Mouse (Mus musculus) embryonic facial prominence, embryonic 11.5 days (tissue): ENCODE measurements around the gene Bcl2l12. TPM values are rescaled to one million over a fixed set of nuclear protein-coding genes. Genes with fewer than 3 reads are reported as not detected.

Experiments used
- ATAC-seq: fragments of 200-750 bp; cut with Nextera tagmentation; replicated peaks from 2 replicates; pipeline ENCODE4 v1.8.0; 2017; ENCODE audit warnings: low read depth; ENCODE audit not compliant: insufficient number of reproducible peaks, low FRiP score, low TSS enrichment
- DNase-seq: peaks from one replicate; pipeline ENCODE4 v3.0.0-alpha.2; 2015; ENCODE audit warnings: low spot score
- H3K27ac ChIP-seq: fragments of 300-500 bp; sonication (generic); replicated peaks from 2 replicates; pipeline ENCODE4 v1.5.1; 2014; ENCODE audit warnings: mild to moderate bottlenecking, low read depth, low read length, control low read depth
- H3K27me3 ChIP-seq: fragments of 300-500 bp; sonication (generic); 2 replicates; pipeline ENCODE4 v1.6.1; 2014; ENCODE audit warnings: mild to moderate bottlenecking, low read length, moderate library complexity, mixed read lengths; ENCODE audit not compliant: control insufficient read depth, insufficient read depth
- H3K36me3 ChIP-seq: fragments of 300-500 bp; sonication (generic); replicated peaks from 2 replicates; pipeline ENCODE4 v1.6.1; 2014; ENCODE audit warnings: low read depth, mild to moderate bottlenecking, low read length, moderate library complexity, mixed read lengths; ENCODE audit not compliant: control insufficient read depth, insufficient read depth
- H3K4me1 ChIP-seq: fragments of 300-500 bp; sonication (generic); 2 replicates; pipeline ENCODE4 v1.6.1; 2014; ENCODE audit warnings: low read length, mixed read lengths; ENCODE audit not compliant: control insufficient read depth, insufficient read depth
- H3K4me2 ChIP-seq: fragments of 300-500 bp; sonication (generic); 2 replicates; pipeline ENCODE4 v1.6.1; 2014; ENCODE audit warnings: low read depth, mild to moderate bottlenecking, control low read depth, low read length, moderate library complexity
- H3K4me3 ChIP-seq: fragments of 300-500 bp; sonication (generic); 2 replicates; pipeline ENCODE4 v1.5.1; 2014; ENCODE audit warnings: low read depth, low read length, control low read depth
- H3K9ac ChIP-seq: fragments of 300-500 bp; sonication (generic); replicated peaks from 2 replicates; pipeline ENCODE4 v1.6.1; 2014; ENCODE audit warnings: mild to moderate bottlenecking, control low read depth, low read length
- H3K9me3 ChIP-seq: fragments of 300-500 bp; sonication (generic); replicated peaks from 2 replicates; pipeline ENCODE4 v1.6.1; 2016; ENCODE audit warnings: mild to moderate bottlenecking, low read length, inconsistent platforms, mixed read lengths; ENCODE audit not compliant: control insufficient read depth
- WGBS: fragments of 180-500 bp; shearing (Covaris S2); extraction: QIAGEN DNeasy Blood & Tissue Kit; methylation state at CpG from one replicate; pipeline ENCODE4 v1.1.7; 2014; 5-methylcytosine and 5-hydroxymethylcytosine counted together
- polyA plus RNA-seq: library from polyadenylated mRNA; unstranded; fragments of >200 nt; fragmentation: Nextera tagmentation; extraction: Ambion mirVana; gene quantifications from 2 replicates; pipeline ENCODE4 v1.2.1, GENCODE M21; 2014

The Bcl2l12 gene
- polyA plus RNA-seq, 1 experiment from 2014 or later, result 71.7 TPM

DNA sequence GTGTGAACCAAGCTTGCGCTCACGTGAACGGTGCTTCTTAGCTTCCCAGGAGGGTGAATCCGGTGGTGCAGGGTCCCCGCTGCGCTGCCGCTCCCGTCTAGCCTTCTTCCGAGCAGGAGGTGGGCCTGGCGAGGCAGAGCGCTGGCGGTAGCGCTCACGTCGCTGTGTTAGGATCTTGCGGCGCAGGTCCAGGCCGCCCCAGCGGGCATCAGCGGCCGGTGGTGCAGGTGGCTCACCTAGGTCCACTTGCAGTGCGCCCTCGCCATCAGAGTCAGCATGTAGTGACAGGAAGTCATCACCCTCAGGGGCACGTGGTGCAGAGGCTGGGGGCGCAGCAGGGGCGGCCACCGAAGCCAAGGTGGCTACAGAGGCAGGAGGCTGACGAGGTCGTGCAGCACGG, 9.3 kb upstream of the Bcl2l12 start:
- peaks cover 49% of the 10 kb centered on the region for H3K36me3 ChIP-seq
- no peak overlapping the region for H3K27ac ChIP-seq
- H3K9me3 ChIP-seq, result no peaks in the 10 kb centered on the region
- ATAC-seq (no peak), DNase-seq (no peak)
- WGBS, result 94% methylated on average over 30 of the region's 30 CpGs
- H3K4me1 ChIP-seq, result no peaks in the 10 kb centered on the region
- no peak overlapping the region for H3K9ac ChIP-seq
- H3K4me3 ChIP-seq, result no peak overlapping the region
- no peaks in the 10 kb centered on the region for H3K27me3 ChIP-seq
- no peak overlapping the region for H3K4me2 ChIP-seq

- no peak for DNase-seq
- no peaks in the 10 kb centered on the region for H3K4me1 ChIP-seq
- H3K36me3 ChIP-seq, result peaks cover 50% of the 10 kb centered on the region
- ATAC-seq, result no peak
- H3K27me3 ChIP-seq, result no peaks in the 10 kb centered on the region
- H3K9ac ChIP-seq, result no peak overlapping the region
- WGBS, result 96% methylated on average over 29 of the region's 29 CpGs
- H3K9me3 ChIP-seq, result no peaks in the 10 kb centered on the region
- no peak overlapping the region; the same call in 1 of the 2 replicates for H3K4me2 ChIP-seq
- no peak overlapping the region for H3K4me3 ChIP-seq
- no peak overlapping the region for H3K27ac ChIP-seq
These were observed 8.6 kb upstream of the Bcl2l12 start for GRCm38 (mm10) chr7:45007141-45007540.

- Histone ChIP-seq H3K27me3 (no peaks in the 10 kb centered on the region), H3K36me3 (peaks cover 46% of the 10 kb centered on the region), H3K9me3 (no peaks in the 10 kb centered on the region), H3K4me1 (no peaks in the 10 kb centered on the region), H3K4me2 (no peak overlapping the region), H3K27ac (no peak overlapping the region), H3K9ac (no peak overlapping the region), H3K4me3 (no peak overlapping the region)
- 96% methylated on average over 12 of the region's 12 CpGs for WGBS
- ATAC-seq (no peak), DNase-seq (no peak)
These were observed 8.0 kb upstream of the Bcl2l12 start for GRCm38 (mm10) chr7:45006503-45006902.

GRCm38 (mm10) chr7:45005321-45005992, 6.9 kb upstream of the Bcl2l12 start:
- H3K27ac ChIP-seq, result no peak overlapping the region
- H3K4me1 ChIP-seq, result no peaks in the 10 kb centered on the region
- no peak overlapping the region for H3K4me2 ChIP-seq
- 88% methylated on average over 6 of the region's 6 CpGs for WGBS
- H3K4me3 ChIP-seq, result no peak overlapping the region
- ATAC-seq (no peak), DNase-seq (no peak)
- no peaks in the 10 kb centered on the region for H3K27me3 ChIP-seq
- H3K9ac ChIP-seq, result no peak overlapping the region
- H3K9me3 ChIP-seq, result no peaks in the 10 kb centered on the region
- peaks cover 51% of the 10 kb centered on the region for H3K36me3 ChIP-seq

- Histone ChIP-seq H3K4me2 (no peak overlapping the region), H3K27me3 (no peaks in the 10 kb centered on the region), H3K27ac (no peak overlapping the region), H3K9ac (no peak overlapping the region), H3K9me3 (no peaks in the 10 kb centered on the region), H3K4me1 (no peaks in the 10 kb centered on the region), H3K36me3 (peaks cover 51% of the 10 kb centered on the region), H3K4me3 (no peak overlapping the region)
- WGBS, result 78% methylated on average over 3 of the region's 3 CpGs
- no peak for DNase-seq
- ATAC-seq, result no peak
These were observed 6.0 kb upstream of the Bcl2l12 start for GRCm38 (mm10) chr7:45004546-45004945.

DNA sequence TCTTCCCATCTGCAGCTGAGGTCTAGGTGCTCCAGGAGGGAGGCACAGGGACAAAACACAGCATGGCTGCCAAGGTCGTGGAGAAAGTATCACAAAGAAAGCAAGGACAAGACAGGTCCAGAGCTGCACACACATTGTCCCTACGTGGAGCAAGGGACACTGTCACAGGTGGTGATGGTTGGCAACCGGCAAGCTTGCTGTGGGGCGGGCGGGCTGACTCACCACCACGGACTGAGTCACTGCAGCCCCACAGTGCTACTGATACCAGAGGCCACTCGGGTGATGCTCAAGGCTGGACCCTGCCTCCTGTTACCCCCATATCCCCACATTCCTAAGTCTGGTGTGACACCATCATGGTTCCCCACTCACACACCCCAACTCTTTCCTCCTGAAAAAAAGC, 3.9 kb upstream of the Bcl2l12 start:
- Histone ChIP-seq H3K4me1 (no peaks in the 10 kb centered on the region), H3K27me3 (no peaks in the 10 kb centered on the region), H3K36me3 (peaks cover 40% of the 10 kb centered on the region), H3K4me2 (no peak overlapping the region), H3K9ac (no peak overlapping the region), H3K27ac (no peak overlapping the region), H3K9me3 (no peaks in the 10 kb centered on the region), H3K4me3 (no peak overlapping the region)
- 92% methylated on average over 7 of the region's 7 CpGs for WGBS
- ATAC-seq (no peak), DNase-seq (no peak)

GRCm38 (mm10) chr7:45000539-45001114, 2.1 kb upstream of the Bcl2l12 start:
- ATAC-seq (no peak), DNase-seq (no peak)
- H3K27ac ChIP-seq, result no peak overlapping the region
- no peak overlapping the region for H3K4me2 ChIP-seq
- no peak overlapping the region for H3K4me3 ChIP-seq
- no peaks in the 10 kb centered on the region; the same call in 1 of the 2 replicates for H3K4me1 ChIP-seq
- 88% methylated on average over 21 of the region's 21 CpGs for WGBS
- H3K36me3 ChIP-seq, result peaks cover 24% of the 10 kb centered on the region
- no peaks in the 10 kb centered on the region for H3K27me3 ChIP-seq
- H3K9me3 ChIP-seq, result no peaks in the 10 kb centered on the region
- H3K9ac ChIP-seq, result no peak overlapping the region

DNA sequence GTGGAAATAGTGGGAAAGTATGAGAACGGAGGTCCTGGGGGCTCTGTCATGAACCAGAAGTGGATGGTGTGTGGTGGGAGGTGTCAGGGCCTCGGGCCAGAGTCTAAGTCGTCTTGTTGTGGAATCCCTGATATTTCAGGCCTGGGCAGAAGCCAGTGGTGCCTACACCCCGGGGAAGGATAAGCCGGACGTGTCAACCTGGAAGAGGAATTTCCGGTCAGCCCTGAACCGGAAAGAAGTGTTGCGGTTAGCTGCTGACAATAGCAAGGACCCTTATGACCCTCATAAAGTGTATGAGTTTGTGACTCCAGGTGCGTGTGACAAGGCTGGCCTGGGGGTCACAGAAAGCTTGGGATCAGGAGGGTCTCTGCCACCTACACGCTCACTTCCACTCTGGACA, 1.2 kb upstream of the Bcl2l12 start:
- 85% methylated on average over 11 of the region's 11 CpGs for WGBS
- Histone ChIP-seq H3K36me3 (peaks cover 24% of the 10 kb centered on the region), H3K9me3 (no peaks in the 10 kb centered on the region), H3K4me3 (no peak overlapping the region), H3K27me3 (no peaks in the 10 kb centered on the region), H3K4me1 (no peaks in the 10 kb centered on the region; the same call in 1 of the 2 replicates), H3K4me2 (no peak overlapping the region), H3K27ac (no peak overlapping the region), H3K9ac (no peak overlapping the region)
- no peak for DNase-seq
- ATAC-seq, result no peak
